Mouse (Mus musculus) lung, adult 2 months (tissue): ENCODE measurements at regions not wholly inside any gene's neighbourhood (a gene's known extent, or its start where the extent isn't known, plus 50 kb on each side); places are given as distances from the start of the nearest gene placed in this dataset.

Experiments used
- DNase-seq: peaks from one replicate; pipeline ENCODE4 v3.0.0; 2022
- H3K4me1 ChIP-seq: fragments of 200-500 bp; 2 replicates; pipeline ENCODE4 v1.6.1; 2011; ENCODE audit warnings: low read length; ENCODE audit not compliant: control insufficient read depth, insufficient read depth
- H3K4me3 ChIP-seq: fragments of 200-500 bp; replicated peaks from 2 replicates; pipeline ENCODE3; 2011; ENCODE audit warnings: low read depth, mild to moderate bottlenecking, control low read depth, low read length; ENCODE audit errors: extremely low read depth
- CTCF ChIP-seq: fragments of 200-500 bp; IDR thresholded peaks from 2 replicates; pipeline ENCODE4 v1.5.1; 2011; ENCODE audit warnings: mild to moderate bottlenecking, low read length, control low read depth; ENCODE audit not compliant: insufficient read depth
- POLR2A ChIP-seq: fragments of 200-500 bp; IDR thresholded peaks from 2 replicates; pipeline ENCODE4 v1.6.1; 2011; ENCODE audit warnings: low read depth, mild to moderate bottlenecking, control low read depth, low read length, borderline replicate concordance; ENCODE audit errors: extremely low read depth
- WGBS: fragments of 180-500 bp; shearing (Covaris S2); methylation state at CpG from one replicate; pipeline ENCODE4 v1.1.7; 2018; 5-methylcytosine and 5-hydroxymethylcytosine counted together

DNA sequence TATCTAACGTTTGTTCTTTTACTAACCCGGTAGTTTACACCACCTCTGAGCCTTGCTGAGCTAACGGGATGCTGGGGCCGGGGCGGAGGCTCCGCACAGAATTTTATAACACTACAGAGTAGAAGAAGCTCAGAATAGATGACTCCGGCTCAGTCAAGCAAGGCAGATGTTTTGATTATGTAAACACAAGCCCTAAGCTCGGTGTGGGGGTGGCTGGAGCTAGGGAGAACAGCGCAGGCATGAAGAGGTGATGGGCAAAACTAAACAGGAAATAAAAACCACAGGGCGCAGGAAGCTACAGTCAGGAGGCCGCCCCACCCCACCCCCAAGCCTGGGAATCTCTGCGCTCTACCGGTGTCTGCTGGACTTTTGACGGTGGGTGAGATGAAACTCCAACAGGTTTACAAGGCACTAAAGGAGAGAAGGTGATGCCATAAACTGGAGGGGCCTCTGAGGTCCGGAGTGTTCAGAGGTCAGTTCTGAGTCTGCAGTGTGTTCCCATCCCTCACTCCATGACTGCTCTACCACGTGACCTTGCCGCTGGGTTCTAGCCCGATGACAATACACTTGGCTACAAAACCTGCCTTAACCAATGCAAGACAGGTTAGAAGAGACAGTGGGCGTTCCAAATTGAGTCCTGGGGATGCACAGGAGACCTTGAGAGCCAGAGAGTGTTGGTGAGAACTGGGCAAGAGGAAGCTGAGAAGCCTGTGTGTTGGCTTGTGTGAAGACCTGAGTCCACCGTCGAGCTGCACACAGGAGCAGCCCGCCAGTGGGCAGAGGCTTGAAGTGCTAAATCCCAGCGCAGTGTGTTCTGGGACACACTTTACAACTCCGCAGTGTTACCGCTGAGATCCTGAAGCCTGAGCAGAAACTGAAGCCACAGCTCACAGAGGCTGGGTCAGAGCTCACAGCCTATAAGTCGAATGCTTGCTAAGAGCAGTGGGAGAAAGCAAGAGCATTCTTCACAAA is 141.9 kb downstream of the Ptpru start:
- H3K4me3 ChIP-seq: no peak overlapping the region
- 0 out of 2 replicates have a peak, but pooled peaks cover 2% of the 10 kb centered on the region for H3K4me1 ChIP-seq
- no peak for TF ChIP-seq CTCF
- TF ChIP-seq POLR2A: no peak
- 37% methylated on average over 26 of the region's 26 CpGs for WGBS
- no peak for DNase-seq
